Mouse (Mus musculus) thymus, postnatal 25 days (tissue): ENCODE measurements around the gene Smyd4.
"Not testable (repeated sequence)": the region's sequence is repeated elsewhere in the genome, so short reads cannot be mapped to it uniquely, and the experiment has no call there.

ENCODE experiments used
- DNase-seq: peaks from one replicate; pipeline ENCODE4 v3.0.0; 2022

The Smyd4 gene

DNA sequence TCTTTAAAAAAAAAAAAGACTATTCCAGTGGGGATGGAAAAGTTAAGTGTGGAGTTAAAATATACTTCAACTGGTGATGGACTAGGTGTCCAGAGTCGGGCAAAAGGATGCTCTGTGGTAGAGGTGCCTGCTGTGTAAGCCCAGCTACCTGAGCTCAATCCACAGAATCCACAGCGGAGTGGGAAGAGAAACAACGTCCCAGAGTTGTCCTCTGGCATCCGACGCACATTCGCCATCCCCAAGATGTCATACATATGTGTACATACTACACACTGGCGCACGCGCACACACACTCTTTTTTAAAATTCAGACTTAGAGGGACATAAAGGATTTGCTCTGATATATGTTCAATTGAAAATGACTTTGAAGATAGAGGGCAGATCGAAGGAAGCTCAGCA, 1.0 kb upstream of the Smyd4 start:
- DNase-seq: no peak

DNA sequence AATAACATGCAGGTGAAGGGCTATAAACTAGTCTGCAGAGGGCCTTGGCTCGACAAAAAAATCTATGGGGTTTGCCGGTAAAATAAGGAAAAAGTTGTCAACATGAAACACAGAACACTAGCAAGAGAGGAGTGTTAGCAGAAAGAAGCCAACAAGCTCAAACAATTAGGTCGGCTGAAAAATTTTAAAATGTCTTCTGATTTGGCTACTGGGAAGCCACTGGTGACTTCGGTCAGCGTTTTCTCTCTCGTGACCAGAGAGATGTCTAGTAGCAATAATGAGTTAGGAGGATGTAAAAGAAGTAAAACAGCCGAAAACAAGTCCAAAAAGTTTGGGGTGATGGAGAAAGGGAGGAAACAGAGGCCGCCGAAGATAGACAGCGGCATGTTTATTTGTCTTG, 637 bp upstream of the Smyd4 start:
- DNase-seq: no peak

DNA sequence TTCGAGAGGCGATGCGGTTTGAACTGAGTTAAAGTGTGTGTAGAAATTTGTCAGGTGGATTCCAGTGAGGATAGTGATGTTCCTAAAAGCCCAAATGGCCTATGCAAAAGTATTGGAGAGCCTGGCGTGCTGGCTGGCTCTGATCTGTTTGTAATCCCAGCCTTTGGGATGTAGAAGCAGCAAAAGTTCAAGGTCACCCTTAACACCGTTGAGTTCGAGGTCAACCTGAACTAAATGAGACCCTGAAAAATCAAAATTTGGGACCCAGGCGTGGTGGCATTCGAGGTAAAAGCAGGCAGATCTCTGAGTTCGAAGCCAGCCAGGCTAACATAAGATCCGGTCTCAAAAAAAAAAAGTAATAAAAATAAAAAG, 643 bp downstream of the Smyd4 start:
- DNase-seq: no peak

DNA sequence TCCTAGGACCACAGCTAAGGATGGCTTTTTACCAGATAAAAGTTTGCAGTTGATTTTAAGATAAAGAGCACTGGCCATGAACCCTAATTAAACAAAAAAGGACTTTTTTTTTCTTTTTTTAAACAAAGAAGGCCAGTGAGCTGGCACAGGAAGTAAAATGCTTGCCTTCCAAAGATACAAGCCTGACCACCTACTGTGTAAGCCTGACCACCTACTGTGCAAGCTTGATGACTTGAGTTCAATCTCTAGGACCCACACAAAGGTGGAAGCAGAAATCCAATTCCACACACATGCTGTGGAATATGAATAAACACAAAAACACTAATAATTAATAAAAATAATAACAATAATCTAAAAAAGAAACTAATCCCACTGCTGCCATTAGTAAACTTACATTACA, 3.0 kb downstream of the Smyd4 start:
- no peak for DNase-seq

DNA sequence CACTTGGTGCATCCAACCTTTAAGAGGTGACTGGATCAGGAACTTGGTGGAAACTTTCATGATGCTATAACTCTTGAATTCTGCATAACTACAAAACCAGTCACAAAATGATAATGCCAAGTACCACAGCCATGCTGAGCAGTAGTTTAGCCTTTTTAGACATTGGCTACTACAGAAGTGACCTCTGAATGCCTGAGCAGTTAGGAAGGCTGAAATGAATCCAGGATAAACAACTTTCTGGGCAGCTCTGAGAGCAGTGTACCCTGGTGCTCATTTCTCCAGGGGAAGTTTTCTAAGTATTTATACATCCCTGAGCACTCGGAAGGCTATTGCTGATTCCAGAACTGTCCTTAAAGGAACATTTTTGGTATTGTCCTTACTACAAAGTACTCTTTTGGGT, 7.2 kb downstream of the Smyd4 start:
- no peak for DNase-seq

DNA sequence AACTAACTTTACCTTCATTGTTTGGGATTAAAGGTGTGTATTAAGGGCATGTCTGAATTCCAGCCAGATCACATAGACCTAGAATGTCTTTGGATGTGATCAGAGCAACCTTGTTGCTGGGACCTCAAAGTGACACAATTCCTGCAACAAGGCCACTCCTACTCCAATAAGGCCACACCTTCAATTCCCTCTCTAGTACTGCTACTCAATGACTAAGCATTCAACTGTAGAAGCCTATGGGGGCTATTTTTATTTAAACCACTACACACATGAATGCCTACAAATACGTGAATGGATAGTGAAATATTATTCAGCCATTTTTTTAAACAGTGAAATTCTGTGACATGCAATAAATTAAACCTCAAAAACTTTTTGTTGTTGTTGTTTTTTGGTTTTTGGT, 28.9 kb downstream of the Smyd4 start:
- no peak for DNase-seq

DNA sequence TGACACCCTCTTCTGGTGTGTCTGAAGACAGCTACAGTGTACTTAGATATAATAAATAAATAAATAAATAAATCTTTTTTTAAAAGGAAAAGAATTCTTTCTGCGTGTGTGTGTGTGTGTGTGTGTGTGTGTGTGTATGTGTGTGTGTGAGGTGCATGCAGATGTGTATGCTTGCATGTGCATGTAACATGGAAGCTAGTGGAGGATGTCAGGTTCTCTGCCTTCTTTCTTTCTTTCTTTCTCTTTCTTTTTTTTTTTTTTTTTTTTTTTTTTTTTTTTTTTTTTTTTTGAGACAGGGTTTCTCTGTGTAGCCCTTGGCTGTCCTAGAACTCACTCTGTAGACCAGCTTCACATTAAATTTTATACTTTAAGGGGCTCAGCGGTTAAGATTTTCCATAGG, 30.6 kb downstream of the Smyd4 start:
- not testable (repeated sequence) for DNase-seq

DNA sequence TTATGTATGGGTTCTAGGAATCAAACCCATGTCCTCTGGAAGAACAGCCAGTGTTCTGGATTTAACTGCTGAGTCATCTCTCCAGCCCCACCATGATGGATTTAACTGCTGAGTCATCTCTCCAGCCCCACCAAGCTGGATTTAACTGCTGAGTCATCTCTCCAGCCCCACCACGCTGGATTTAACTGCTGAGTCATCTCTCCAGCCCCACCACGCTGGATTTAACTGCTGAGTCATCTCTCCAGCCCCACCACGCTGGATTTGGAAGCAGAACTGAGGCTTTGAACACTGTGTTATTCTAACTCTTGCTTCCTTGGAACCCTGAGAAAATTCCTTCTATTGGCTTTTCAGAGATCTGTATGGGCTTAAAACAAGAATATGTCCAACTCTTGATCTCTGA, 35.3 kb downstream of the Smyd4 start:
- DNase-seq: not testable (repeated sequence)

DNA sequence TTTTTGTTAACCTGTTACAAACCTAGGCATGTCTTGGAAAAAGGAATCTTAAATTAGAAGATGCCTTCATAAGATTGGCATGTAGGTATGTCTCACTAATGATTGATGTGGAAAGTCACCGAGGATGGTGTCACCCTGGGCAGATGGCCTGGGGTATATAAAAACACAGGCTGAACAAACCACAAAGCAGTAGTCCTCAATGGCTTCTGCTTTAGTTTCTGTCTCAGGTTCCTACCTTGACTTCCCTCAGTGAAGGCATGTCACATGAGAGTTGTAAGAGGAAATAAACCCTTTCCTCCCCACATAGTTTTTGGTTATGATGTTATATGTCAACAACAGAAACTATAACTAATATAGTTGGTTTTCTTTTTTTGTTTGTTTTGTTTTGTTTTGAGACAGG, 47.4 kb downstream of the Smyd4 start:
- DNase-seq: no peak

DNA sequence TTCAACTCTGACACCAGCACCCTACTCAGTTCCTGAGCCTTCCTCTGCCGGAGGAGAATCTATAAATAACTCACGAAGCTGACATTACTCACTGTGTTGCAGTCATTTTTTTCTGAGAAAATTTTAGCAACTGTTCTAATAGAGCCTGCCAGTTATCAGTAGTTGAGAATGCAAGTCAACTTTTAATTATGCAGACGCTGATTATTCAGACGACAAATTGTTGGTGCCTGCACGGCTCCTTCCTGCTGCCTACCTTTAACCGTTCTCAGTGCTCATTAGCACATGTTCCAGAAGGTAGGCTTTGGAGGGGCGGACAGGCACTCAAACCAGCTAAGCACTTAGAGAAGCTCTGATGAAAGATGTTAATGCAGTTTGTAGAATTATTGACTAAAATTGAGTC, 49.2 kb downstream of the Smyd4 start:
- DNase-seq: no peak

DNA sequence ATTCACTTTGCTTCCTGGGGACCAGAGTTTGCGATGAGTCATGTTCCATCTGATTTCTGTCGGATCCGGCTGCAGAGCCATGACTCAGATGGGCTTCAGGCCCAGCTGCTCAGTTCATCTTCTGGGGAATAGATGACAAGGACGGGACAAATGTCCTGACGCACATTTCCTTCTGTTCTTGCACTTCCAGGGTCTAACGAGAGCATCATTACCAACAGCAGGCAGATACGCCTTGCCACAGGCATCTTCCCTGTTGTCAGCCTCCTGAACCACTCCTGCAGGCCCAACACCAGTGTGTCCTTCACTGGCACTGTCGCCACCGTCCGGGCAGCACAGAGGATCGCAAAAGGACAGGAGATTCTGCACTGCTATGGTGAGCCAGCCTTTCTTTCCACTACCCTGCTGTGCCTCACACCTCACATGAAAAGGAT, 51.2 kb downstream of the Smyd4 start:
- DNase-seq: no peak

DNA sequence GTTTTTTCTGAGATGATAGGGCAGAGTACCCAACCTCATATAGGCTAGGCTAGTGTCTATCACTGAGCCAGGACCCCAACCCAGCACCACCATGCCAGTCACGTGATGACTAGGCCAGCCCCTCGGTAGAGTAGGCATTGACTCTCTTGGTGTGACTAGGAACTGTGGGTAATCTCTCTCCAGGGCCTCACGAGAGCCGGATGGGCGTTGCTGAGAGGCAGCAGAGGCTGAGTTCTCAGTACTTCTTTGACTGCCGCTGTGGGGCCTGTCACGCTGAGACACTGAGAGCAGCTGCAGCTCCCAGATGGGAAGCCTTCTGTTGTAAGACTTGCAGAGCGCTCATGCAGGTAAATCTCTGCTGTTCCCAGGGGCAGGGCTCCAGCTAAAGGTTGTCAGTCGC, 51.9 kb downstream of the Smyd4 start:
- DNase-seq: no peak

DNA sequence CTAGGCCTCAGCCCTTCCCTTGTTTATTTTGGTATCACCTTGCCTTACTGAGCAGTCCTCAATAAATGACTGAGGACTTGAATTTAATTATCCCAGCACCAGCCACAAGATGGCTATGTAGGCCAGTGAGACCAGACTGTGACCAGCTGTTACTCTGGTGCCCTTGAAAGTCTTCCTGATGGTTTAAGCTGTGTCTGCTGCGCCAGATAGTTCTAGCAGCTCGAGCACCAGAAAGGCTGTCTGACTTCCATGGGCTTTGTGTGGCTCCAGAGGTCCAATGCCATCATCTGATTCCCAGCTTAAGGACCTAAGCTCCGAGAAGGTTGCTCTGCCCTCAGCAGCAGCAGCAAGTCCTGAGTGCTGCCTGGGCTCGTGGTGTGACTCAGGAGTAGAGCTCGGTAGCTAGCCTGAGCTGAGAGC, 54.0 kb downstream of the Smyd4 start:
- DNase-seq: peak; percentile 15

DNA sequence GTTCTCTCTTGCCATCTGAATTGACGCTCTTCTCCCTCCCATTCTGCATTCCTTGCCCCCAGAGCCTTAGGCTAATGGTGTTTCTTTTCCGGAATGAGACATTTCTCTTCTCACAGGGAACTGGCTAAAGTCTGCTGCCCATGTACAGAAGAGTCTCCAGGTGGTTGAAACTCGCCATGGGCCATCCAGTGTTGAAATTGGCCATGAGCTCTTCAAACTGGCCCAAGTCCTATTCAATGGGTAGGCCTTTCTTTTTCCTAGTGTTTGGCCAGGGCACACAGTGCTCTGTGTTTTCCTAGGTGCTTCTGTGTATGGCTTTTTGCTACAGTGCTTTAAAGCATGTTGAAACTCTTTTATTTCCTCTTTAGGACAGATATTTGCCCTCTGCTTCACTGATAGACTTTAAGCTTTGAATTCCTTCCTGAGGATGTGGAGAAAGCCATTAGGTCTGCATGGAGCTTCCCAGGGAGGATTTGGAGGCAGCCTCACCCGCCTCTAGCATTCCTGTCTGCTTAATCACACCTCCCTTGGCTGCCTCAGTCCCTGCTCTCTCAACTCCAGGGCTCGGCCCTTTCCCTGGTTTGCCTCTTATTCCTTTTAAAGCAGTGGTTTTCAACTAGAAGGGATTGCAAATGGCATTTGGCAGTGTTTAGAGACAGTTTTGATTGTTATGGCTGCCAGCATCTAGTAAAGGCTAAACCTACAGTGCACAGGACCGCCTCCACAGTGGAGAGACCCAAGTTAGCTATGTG, 55.2 kb downstream of the Smyd4 start:
- DNase-seq: no peak

DNA sequence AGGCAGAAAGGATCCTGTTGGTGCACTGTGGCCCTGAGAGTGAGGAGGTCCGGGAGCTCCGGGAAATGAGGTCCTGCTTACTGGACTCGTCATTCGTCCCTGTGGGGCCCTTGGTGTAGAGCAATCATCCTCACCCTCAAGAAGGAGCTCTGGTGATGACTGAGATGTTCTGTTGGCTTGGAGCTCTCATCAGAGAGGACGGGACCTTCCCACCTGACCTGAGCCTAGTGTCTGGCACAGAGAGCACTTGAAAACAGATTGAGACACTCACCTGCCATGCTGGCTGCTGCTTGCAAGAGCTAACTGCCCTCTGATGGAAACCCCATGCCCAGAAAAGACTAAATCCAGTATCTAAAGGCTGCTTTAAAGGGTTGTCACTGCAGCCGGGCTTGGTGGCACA, 56.6 kb downstream of the Smyd4 start:
- no peak for DNase-seq

DNA sequence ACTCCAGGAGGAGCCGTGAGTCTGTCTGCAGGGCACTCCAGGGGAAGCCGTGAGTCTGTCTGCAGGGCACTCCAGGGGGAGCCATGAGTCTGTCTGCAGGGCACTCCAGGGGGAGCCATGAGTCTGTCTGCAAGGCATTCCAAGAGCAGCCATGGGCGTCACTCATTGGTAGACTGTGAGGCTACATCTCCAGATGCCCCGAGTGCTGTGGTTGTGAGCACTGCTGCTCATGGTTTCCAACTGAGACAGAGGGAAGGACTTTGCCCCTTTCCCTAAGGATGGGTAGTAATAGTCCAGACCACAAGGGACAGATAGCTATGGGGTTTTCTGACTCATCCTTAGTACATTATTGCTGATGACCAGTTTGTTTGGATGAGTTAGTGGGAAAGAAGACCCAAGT, 57.9 kb downstream of the Smyd4 start:
- DNase-seq: no peak

DNA sequence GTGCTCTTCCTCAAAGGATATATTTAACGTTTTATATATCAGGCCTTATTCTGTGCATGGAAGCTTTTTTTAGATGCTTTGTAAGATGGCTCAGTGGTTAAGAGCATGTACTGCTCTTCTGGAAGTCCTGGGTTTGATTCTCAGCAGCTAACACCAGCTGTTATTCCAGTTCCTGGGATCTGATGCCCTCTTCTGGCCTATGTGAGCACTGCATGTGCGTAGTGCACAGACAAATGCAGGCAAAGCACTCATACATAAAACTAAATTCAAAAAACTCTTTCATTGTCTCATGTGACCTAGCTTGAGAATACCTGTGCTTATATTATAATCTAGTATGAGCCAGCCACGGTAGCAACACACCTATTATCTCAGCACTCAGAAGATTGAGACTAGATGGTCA, 58.6 kb downstream of the Smyd4 start:
- peak; percentile 82 for DNase-seq

DNA sequence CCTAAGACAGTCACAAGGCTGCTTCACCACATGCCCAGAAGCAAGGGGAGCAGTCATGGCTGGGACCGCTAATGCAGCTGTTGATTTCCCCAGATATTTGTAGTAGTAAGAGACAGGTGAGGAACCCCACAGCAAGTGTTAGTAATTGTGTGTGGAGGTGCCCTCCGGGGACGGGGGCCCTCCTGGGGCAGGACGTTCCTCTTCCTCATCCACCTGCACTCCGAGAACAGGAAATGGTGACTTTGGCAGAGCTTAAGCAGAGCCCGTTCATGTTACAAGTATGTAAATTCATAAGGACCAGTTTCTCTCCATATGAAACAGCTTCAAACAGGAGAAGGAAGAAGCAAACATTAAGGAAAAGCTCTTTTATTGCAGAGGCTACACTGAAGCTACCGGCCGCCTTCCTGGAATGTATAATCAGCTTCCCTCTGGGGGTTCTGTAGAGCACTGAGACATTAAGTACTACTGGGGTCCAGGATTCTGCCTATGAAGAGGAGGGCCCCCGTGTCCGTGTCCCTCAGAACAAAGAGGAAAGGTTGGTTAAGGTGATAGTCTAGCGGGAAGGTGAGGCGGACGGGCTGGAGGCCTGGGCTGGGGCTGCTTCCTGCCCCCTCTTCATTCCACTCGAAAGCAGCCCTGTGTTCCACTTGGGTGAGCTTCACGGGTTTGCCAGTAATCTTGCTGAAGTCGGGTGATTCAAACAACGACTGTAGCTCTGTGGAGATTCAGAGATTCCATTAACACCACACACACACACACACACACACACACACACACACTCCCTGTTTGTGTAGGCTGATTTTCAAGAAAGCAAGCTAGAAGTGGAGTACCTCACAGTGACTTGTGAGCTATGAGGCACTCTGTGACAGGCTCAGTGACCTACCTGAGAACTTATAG, 61.7 kb downstream of the Smyd4 start:
- DNase-seq: peak; percentile 72

DNA sequence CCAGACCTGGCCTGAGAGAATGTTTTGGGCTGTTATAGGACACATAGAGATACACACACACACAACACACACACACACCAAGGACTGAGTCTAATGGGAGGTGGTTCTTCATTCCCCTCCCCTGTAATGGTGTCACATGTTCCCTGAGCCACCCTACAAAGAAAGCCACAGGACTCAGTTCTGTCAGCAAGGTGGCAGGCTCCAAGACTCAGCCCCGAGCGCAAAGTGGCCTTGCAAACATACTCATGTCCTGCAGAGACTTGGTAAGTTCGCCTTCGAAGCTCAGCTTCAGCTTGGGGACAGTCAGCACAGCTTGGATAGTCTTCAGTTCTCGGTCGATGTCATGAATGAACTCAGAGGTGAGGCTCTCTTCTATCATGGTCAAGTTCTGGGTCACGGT, 62.4 kb downstream of the Smyd4 start:
- DNase-seq: peak; percentile 49

DNA sequence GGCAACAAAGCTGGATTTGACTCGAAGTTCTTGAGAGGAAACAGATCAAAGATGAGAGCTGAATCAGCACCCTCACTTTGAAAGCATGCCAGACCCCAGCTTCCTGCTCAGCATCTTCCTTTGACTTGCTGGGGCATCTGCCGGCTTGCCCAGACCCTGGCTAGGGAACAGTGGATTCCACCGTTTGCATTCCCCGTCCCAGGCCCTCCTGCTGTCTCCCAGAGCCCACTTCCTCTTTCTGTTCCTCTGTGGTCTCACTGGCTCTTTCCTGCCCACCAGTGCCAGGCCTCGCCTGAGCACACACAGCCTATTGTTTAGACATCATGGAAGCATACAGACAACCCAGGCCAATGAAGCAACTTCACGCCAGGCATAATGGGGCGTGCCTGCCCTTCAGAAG, 66.9 kb downstream of the Smyd4 start:
- peak; percentile 29 for DNase-seq

DNA sequence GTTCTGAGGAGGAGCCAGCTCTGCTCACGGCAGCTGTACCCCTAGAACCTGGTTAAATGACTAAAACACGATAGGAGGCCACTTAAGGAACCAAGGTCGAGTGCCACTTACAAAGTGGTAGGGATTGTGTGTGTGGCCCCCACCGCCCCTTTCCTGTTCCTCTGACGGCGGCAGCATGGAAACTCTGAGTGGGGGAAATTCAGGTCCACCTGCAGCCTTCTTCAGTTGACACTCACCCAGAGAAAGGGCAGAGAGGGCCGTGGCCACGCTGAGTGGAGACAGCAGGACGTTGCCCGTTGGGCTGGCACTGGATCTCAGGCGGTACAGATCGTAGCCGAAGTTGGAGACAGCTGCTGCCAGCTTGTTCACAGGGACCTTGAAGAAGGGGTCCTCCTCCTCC, 67.8 kb downstream of the Smyd4 start:
- no peak for DNase-seq

DNA sequence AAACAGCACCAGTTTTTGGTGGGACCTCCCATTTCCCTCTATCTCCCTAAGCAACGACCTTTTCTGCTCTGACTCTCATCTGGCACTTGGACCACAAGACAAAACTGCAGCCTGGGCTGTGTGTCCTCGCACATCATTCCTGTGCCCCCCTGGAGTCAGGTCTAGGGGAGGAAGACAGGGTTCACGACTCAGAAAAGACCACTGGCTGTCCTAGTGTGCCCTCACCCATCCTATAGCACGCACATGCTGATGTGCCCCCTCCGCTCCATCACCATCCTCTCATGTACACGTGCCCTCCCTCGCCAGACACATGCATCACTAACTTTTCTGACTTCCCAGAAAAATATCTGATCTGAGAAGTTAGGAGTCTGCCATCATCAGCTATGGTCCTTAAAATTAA, 71.8 kb downstream of the Smyd4 start:
- no peak for DNase-seq

DNA sequence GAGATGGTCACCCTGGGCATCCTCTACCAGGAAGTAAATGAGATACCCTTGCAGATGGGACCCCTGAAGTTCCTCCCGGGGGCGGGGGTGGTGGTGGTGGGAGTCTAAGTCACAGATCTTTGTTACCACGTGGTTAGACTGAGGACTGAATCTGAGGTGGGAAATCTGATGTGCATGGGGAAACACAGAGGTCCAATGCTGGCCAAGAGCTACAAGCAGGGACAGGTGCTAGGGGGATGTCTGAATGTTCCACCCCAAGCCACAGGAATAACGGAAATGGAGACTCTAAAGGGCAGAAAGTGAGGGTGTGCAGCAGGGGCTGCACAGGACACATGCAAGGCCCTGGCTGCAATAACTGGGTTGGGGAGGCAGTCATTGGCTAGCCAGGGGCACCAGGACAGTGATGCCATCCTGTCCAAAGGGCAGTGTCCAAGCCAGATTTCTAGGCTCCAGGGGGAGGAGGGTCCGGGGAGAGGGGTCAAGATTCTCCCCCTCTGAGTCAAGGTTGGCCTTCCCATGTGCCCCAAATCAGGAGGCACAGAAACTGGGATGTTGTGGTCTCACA, 72.7 kb downstream of the Smyd4 start:
- no peak for DNase-seq

DNA sequence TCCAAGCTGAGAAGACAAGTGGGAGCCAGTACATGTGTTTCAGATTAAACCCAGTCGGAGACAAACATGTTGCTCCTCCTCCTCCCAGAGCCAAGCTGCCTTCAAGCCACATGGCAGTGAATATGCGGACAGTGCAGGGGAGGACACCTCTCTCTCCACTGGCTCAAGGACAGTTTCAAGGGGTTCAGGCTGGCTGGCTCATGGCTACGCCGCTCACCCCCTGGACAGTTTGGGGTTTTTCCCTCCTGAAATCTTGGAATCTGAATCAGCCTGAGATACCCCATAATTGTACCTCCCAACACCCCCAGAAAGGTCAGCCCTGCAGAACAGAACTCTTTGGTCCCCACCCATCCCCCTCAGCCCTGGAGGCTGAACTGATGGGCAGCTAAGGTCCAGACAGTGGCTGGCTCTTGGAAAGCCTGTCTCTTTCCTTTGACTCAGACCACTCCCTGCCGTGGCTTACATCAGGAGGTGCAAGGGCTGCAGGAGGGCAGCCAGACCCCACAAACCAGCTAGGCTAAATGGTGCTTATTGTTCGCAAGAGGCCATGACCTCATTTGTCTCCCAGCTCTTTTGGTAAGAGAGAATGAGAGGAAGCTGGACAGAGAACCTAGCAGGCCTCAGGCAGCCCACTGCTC, 73.3 kb downstream of the Smyd4 start:
- no peak for DNase-seq
